Mouse (Mus musculus) heart, postnatal 36 days (tissue): ENCODE measurements around the gene Inhbc. TPM values are rescaled to one million over a fixed set of nuclear protein-coding genes. Genes with fewer than 3 reads are reported as not detected.

Experiments used
- DNase-seq, 2 experiments: peaks; one replicate each; pipeline ENCODE4 v3.0.0; 2021 to 2022
- intact Hi-C: fragments of 180-260 bp; cut with DNase I; formaldehyde crosslinking; loops from one replicate; pipeline ENCODE4 v1.15.1; 2025
- total RNA-seq, 2 experiments: library from RNA; stranded (reverse); gene quantifications; 2 replicates each; pipeline ENCODE4 v1.2.3; 2021

Gene Inhbc
- total RNA-seq, result not detected

DNA sequence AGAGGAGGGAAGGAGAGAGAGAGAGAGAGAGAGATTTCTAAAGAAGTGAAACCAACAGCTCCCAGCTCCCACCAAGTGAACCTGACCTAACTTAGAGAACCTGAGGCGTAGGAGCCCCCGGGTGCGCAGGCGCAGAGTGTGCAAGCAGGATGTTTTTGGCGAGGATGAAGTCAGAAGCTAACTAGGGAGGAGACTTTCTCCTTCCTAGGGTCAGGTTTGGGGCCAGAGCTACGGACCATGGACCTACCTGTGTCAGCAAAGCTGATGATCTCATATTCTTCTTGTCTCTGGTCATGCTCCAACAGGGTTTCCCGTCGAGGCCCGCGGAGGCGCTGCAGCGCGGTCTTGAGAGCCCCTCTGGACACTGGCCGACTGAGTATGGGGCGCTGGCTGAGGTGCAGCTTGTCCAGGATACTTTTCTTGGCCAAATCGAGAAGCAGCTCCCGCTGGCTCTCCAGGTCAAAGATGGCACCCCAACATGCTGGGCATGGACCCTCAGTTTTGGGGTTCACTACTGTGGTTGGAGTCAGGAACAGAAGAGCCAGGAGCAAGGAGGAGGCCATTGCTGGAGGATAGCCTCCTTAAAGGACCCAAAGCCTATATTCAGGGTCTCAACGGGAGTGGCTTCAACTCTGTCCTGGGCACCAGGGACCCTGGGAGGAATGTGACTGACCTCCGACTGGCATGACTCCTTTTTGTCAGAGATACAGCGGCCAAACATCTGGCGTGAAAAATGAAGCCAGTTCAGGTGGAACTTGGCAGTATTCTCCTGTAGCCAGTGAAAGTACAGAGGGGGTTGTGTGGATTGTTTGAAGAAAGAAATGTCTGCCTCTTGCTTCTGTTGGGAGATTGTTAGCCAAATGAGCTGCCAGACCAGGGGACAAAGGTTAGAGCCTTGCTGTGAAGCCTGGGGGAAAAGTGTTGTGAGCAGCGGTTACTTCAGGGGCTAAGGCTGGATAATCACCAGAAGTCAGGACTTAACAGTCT, at the start of gene Inhbc:
TSS of gene Inhbc (minus strand) at position 598 of the 987 bp plus-strand sequence.
- intact Hi-C loops, result no loop called here

GRCm38 (mm10) chr10:127414141-127414540, 43.9 kb upstream of the Inhbc start:
- DNase-seq, result no peak
- intact Hi-C loops, result no loop called here

More for the DNA sequence above, at the start of gene Inhbc:
- no peak for DNase-seq

GRCm38 (mm10) chr10:127413585-127413984, 43.4 kb upstream of the Inhbc start:
- intact Hi-C loops, result no loop called here
- no peak for DNase-seq

DNA sequence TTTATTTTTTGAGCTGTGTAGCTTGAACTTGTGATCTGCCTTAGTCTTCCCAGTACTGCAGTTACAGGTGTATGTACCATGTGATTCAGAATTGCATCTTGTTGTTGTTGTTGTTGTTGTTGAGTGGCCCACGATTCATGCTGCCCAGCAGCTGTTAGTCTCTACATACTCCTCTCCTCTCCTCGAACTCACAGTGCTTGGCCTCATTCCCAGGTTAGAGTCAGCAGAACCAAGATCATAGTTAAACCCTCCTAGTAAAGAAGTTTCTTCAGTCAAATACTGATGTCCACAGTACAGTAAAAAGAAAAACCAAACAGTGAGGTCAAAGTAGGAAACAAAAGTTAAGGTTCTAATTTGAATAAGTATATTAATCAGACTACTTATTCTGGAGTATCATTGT, 42.5 kb upstream of the Inhbc start:
- intact Hi-C loops, result no loop called here
- no peak for DNase-seq

- DNase-seq, result no peak
- intact Hi-C loops, result no loop called here
Observed at GRCm38 (mm10) chr10:127412101-127412500, 41.9 kb upstream of the Inhbc start.

DNA sequence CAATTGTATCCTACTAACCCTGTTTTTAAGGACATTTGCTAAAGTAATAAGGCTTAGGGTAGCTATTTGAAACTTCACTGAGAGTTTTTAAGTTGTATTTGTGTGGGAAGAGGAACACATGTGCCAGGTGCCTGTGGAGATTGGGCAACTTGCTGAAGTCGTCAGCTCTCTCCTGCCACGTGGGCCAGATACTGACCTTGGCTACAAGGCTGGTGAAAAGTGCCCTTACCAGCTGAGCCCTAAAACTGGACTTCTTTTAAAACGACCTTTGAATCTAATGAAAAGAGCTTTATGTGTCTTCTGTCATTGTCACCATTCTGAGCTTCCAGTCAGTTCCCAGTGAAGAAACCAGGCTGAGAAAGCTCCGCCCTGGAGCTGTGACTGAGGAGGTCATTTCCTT, 37.2 kb upstream of the Inhbc start:
- no peak for DNase-seq
- intact Hi-C loops, result no loop called here

GRCm38 (mm10) chr10:127404701-127405100, 34.5 kb upstream of the Inhbc start:
- intact Hi-C loops, result no loop called here
- DNase-seq, result no peak

DNA sequence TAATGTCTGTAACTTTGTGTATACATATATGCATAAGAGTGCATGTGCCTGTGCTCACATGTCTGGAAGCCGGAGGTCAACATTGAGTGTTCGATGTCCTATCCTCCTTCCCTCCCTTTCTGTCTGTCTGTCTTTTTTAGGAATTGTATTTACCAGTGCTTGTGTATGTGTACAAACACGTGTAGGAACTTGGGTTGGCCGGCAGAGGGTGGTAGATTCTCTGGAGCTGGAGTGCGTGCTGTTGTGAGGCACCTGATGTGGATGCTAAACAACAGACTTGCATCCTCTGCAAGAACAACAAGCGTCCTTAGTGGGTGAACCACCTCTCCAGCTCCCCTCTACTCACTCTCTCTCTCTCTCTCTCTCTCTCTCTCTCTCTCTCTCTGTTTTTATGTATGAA, 21.5 kb upstream of the Inhbc start:
- intact Hi-C loops, result no loop called here
- no peak for DNase-seq

DNA sequence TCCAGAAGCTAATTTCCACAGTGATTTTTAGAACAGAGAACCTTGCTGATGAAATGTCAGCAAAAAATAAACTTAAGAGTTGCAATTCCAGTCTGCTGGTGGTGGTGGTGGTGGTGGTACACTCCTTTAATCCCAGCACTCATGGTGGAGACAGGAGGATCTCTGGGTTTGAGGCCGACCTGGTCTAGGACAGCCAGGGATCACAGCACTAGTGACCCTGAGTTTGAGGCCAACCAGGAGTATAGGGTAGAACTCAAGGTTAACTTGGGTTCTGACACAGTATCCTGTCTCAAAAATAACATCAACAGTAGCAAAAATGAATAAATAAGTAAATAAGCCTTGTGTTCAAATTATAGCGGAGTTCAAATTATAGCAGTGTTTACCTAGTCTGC, 11.5 kb upstream of the Inhbc start:
- intact Hi-C loops, result no loop called here
- DNase-seq, result no peak

GRCm38 (mm10) chr10:127380767-127381742, 10.8 kb upstream of the Inhbc start:
- intact Hi-C loops, result no loop called here
- DNase-seq, result peak; percentile 70 to 80

DNA sequence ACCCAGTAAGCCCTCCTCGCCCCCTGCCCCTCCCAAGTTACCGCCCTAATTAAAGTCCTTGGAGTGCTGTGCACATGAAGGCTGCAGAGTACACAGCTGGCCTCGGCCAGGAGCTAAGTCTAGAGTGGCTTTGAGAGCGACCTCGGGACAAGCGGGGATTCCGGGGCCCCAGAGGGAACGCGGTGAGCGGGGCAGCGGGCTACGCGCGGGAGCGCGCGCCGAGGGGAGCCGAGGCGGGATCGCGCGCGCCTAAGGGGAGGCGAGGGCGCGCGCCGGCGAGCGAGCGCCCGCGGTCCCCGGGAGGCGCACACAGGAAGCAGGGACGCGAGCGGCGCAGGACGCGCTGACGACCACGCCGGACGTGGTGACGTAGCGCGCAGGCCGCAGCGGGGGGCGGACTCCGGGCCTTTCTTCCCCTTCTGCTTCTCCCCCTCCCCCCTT, 10.0 kb upstream of the Inhbc start, which contains the start of gene R3hdm2:
TSS of gene R3hdm2 (plus strand) at position 77 of the 441 bp plus-strand sequence.
- intact Hi-C loops, result no loop called here

DNA sequence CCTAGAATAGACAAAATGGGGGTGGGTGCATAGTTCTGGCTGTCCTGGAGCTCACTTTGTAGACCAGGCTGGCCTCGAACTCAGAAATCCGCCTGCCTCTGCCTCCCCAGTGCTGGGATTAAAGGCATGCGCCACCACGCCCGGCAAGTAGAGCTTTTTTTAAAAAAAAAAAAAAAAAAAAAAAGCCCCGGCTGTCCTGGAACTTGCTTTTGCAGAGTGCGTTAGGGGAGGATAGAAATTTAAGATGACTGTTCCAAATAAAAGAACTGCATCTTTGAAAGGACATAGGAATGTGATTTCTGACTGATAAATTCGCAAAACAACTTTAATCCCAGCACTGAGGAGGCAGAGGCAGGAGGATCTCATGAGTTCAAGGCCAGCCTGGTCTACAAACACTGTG, 9.4 kb upstream of the Inhbc start:
- intact Hi-C loops, result no loop called here
- DNase-seq, result no peak

More for the DNA sequence above, 10.0 kb upstream of the Inhbc start, which contains the start of gene R3hdm2:
- peak; percentile 88 to 90 for DNase-seq

DNA sequence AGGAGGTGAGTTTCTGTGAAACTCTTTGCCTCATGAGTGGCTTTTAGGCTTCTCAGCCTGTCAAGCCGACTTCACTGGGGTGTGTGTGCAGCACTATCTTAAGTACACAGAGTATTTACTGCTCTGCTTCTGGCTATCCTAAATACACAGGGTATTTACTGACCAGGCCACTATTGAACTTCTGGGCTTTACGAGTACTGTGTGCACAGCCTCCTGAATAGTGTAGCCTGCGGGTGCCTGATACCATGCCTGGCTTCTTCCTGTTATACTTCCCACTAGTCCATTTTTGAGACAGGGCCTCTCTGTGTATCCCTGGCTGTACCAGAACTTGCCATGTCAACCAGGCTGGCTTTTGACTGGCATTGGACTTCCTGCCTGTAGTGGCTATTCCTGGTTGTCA, 7.5 kb upstream of the Inhbc start:
- no peak for DNase-seq
- intact Hi-C loops, result no loop called here

- intact Hi-C loops, result no loop called here
- no peak for DNase-seq
Observed at GRCm38 (mm10) chr10:127371023-127371422, 792 bp upstream of the Inhbc start.

GRCm38 (mm10) chr10:127368273-127368672, 2.0 kb downstream of the Inhbc start:
- DNase-seq, result no peak

DNA sequence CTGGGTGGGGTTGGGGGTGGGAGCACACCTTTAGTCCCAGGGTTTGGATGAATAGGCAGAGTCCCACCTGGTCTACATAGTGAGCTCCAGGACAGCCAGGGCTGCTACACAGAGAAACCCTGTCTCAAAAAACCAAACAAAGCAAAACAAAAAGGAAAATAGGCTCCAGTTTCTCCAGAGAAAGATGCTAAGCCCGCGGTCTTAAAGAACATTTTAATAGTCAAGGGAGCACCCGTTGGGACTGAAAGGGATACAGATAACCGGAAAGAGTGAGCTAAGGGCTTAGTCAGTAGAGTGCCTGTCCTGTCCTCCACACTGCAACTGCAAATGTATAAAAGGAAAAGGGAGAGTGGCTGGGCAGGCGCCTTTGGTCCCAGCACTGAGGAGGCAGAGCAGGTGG, 3.1 kb downstream of the Inhbc start:
- intact Hi-C loops, result no loop called here
- DNase-seq, result no peak

More at GRCm38 (mm10) chr10:127368273-127368672, 2.0 kb downstream of the Inhbc start:
- intact Hi-C loops, result no loop called here

GRCm38 (mm10) chr10:127360714-127361113, 9.5 kb downstream of the Inhbc start:
- intact Hi-C loops, result no loop called here
- no peak for DNase-seq

GRCm38 (mm10) chr10:127355336-127355735, 14.9 kb downstream of the Inhbc start:
- intact Hi-C loops, result no loop called here
- DNase-seq, result no peak

DNA sequence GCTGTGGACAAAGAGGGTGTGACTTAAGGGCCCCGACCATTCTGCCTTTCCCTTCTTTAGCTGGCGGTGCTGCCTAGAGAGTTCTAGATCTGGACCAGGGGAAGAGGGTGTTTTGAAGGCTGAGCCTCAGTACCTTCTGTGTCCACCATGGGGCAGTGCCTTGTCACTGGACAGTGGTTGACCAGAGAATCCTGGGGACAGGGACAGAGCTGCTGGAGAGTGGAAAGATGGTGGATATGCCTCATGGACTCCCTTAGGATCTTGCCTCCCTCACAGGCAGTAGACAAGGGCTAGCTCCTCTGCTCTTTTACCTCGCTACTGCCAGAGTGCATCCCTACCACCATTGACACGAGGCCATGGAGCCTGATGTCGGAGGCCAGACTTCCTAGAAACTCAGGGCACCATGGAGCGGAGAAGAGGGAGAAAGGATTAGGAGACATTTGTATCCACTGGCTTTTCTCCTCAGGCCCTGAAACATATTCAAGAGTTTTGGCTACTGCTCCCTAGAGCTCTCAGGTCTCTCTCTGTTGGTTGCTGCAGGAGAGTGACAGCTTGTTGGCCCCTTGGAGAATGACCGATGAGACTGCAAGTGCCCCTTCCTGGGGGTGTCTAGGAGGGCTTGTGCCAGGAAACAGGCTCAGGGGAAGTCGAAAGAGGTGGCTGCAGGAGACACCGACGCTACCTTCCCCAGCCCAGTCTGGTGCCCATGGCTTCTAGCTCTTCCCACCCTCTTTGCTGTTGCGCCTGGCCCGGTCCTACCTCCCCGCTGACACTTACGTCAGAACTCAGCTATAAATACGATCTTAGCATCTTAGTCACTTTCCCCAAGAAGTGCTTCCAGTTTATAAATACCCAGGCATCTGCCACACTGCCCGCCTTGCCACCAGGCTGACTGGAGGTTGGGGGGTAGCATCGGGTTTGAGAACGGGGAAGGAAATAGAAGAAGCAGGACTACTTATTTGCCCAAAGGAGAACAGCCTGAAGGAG, 16.0 kb downstream of the Inhbc start, which contains the start of gene Inhbe:
TSS of gene Inhbe (minus strand) at position 503 of the 987 bp plus-strand sequence.
- peak in 1 of 2 experiments; percentile 22 for DNase-seq
- intact Hi-C loops, result loop anchor here (5.0 kb wide), 2 partner anchors 83 to 98 kb away; no protein-coding TSS in a partner anchor
